Mouse (Mus musculus) macrophage (primary cell): ENCODE results near the gene Atp6v1f. TPM values are rescaled to one million over a fixed set of nuclear protein-coding genes. Genes with fewer than 3 reads are reported as not detected.

Source experiments
- H3K27ac ChIP-seq: fragments of 350-480 bp; formaldehyde crosslinking; 2 replicates; pipeline ENCODE4 v1.9.0; 2021
- H3K36me3 ChIP-seq: fragments of 350-480 bp; formaldehyde crosslinking; 2 replicates; pipeline ENCODE4 v1.9.0; 2021; ENCODE audit errors: inconsistent target
- H3K4me3 ChIP-seq: fragments of 350-480 bp; formaldehyde crosslinking; 2 replicates; pipeline ENCODE4 v1.9.0; 2021; ENCODE audit errors: inconsistent target
- H3K79me2 ChIP-seq: fragments of 350-480 bp; formaldehyde crosslinking; 2 replicates; pipeline ENCODE4 v1.9.0; 2021; ENCODE audit errors: inconsistent target
- WGBS: methylation state at CpG from one replicate; pipeline ENCODE4 v1.1.7; 2026; ENCODE audit warnings: inconsistent platforms; ENCODE audit not compliant: missing documents; 5-methylcytosine and 5-hydroxymethylcytosine counted together
- polyA plus RNA-seq: library from polyadenylated mRNA; stranded (reverse); fragments of 250-400 nt; gene quantifications from 3 replicates; pipeline ENCODE4 v1.2.4, GENCODE M21; 2018; ENCODE audit warnings: inconsistent platforms
- total RNA-seq, 78 experiments: library from RNA; depleted of rRNA; stranded (reverse); fragments of 250-400 nt; gene quantifications; 1 replicate in 9 of 78; 2 replicates in 24 of 78; 3 replicates in 43 of 78; 4 replicates in 2 of 78; pipeline ENCODE4 v1.2.4; 2018; ENCODE audit warnings: inconsistent platforms in 56 of 78

Atp6v1f gene
- 10 to 100 TPM; 10.9 to 43.0 (median 19.1) TPM for total RNA-seq (2018; cell fraction: chromatin; rRNA removed)
- total RNA-seq (2018; cell fraction: cytosol; rRNA removed), result 100 to 1,000 TPM; 324 to 397 (median 360) TPM
- total RNA-seq (2018; cell fraction: nucleus; rRNA removed), result 100 to 1,000 TPM in 6 of 26 experiments, 10 to 100 TPM in 20; 30.9 to 123 (median 81.5) TPM
- polyA plus RNA-seq, result 222 to 392 TPM (median 370 TPM) in 3 replicates

DNA sequence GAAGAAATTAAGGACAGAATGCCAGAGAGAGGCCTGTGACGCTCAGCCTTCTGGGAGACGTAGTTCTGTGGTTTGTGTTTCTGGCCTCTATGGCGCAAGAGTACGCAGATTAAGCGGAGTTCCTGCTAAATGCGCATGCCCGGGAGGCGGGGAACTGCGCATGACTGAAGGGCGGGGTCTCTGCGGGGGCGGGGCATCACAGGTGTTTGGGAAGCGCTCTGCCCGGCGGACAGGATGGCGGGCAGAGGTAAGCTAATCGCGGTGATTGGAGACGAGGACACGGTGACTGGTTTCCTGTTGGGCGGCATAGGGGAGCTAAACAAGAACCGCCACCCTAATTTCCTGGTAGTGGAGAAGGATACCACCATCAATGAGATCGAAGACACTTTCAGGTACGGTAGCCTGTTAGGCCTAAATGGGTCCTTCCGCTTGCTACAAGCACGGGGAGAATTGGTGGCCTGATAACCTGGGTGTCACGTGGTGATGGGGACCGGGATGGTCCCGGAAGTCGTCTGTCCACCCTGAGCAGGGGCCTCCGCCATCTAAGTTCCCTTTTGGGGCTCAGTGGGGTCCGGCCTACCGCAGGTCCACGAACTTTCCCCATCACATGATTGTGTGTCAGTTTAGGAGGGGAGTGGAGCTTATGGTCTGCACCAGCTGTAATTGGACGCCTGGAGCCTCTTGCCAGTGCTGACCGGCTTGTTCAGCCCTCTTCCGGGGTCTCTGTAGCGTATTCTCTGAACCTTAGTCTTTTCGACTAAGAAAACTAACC, at the start of gene Atp6v1f:
Atp6v1f (plus strand) TSS at position 136 of the 772 bp plus-strand sequence.
- peak within 1 kb of the TSS; percentile 74 for H3K27ac ChIP-seq
- H3K36me3 ChIP-seq, result peaks cover 22% of the 10 kb centered on the region; the same call in 1 of the 2 replicates
- peak within 1 kb of the TSS; percentile 91 for H3K4me3 ChIP-seq
- H3K79me2 ChIP-seq, result peaks cover 17% of the 10 kb centered on the region
- WGBS, result under 1% methylated on average over 39 of the region's 39 CpGs

DNA sequence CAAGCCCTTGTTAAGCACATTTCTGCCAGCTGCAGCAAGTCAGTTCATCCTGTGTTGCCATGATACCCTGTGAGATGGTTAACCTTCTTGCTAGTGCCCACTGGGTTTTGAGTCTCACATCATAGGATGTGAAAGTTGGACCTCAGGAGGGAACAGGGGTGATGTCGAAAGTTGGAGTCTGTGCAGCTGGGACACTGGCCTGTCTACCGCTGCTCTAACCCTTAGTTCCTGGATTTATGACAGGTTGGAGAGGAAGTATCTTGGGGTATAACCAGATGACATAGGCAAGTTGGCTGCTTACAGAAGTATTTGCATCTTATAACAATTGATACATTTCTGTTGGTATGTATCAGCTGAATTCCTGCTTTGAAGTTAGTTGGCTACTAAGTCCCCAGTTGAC, 46.9 kb upstream of the Atp6v1f start:
- WGBS, result 6% methylated on average over 2 of the region's 2 CpGs
- no peaks in the 10 kb centered on the region for H3K36me3 ChIP-seq
- no peaks in the 10 kb centered on the region for H3K79me2 ChIP-seq
- no peak overlapping the region for H3K4me3 ChIP-seq
- H3K27ac ChIP-seq, result no peak overlapping the region

DNA sequence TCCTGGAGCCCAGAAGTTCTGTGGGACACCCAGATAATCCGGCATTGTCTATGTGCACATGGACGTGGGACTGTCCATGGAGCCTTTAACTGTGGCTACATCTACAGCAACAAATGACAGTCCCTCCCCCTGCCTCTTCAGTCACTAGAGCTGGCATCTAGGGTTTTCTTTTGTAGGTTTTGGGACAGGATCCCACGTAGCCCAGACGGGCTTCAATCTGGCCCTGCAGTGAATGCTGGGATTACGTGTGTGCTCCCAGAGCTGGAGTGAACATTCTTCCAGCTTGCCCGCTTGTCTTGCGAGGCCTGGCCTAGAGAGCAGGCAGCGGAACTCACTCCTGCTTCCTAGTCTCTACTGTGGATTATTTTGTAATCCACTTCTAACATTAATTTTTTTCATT, 42.4 kb upstream of the Atp6v1f start:
- WGBS, result 86% methylated on average over 8 of the region's 8 CpGs
- no peak overlapping the region for H3K27ac ChIP-seq
- no peak overlapping the region for H3K4me3 ChIP-seq

DNA sequence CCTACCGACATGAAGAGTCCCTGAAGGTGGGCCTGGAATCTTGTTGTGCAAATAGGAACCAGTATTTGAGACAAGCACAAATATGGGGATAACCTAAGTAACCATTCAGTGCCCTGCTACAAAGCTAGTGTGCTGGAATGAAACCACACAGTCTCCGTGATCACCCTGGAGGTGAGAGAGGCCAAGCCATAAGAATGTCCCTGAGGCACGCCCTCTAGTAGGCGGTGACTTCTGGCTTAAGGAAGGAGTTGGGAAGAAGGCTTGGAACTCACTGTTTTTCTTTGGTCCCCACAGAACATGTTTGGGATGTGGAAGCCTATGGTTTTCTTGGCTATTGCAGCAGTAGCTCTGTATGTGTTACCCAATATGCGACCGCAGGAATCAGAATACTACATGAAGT, 41.2 kb upstream of the Atp6v1f start:
- Histone ChIP-seq H3K27ac (no peak overlapping the region), H3K79me2 (no peaks in the 10 kb centered on the region), H3K36me3 (no peaks in the 10 kb centered on the region), H3K4me3 (no peak overlapping the region)
- WGBS, result 93% methylated on average over 6 of the region's 6 CpGs

More for the DNA sequence above, 42.4 kb upstream of the Atp6v1f start:
- Histone ChIP-seq H3K36me3 (no peaks in the 10 kb centered on the region), H3K79me2 (no peaks in the 10 kb centered on the region)

DNA sequence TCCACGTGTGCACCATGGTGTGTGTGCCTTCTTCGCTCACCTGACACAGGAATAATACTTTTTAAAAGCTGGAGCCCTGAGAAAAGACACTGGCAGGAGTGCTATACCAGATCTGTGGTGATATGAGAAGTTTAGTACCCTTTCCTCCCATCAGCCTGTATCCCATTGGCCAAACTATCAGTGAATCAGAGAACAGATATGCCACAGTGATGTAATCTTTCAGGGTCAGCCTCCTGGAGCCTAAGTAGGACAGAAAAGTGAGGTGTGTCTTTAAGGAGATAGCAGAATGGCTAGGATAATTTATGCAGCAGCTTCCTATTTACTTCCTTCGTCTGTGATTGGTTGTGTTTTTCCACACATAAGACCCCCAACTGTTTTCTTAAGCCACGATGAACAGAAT, 39.3 kb upstream of the Atp6v1f start:
- Histone ChIP-seq H3K4me3 (no peak overlapping the region), H3K79me2 (no peaks in the 10 kb centered on the region), H3K36me3 (no peaks in the 10 kb centered on the region), H3K27ac (no peak overlapping the region)
- WGBS, result 68% methylated on average over 4 of the region's 4 CpGs

DNA sequence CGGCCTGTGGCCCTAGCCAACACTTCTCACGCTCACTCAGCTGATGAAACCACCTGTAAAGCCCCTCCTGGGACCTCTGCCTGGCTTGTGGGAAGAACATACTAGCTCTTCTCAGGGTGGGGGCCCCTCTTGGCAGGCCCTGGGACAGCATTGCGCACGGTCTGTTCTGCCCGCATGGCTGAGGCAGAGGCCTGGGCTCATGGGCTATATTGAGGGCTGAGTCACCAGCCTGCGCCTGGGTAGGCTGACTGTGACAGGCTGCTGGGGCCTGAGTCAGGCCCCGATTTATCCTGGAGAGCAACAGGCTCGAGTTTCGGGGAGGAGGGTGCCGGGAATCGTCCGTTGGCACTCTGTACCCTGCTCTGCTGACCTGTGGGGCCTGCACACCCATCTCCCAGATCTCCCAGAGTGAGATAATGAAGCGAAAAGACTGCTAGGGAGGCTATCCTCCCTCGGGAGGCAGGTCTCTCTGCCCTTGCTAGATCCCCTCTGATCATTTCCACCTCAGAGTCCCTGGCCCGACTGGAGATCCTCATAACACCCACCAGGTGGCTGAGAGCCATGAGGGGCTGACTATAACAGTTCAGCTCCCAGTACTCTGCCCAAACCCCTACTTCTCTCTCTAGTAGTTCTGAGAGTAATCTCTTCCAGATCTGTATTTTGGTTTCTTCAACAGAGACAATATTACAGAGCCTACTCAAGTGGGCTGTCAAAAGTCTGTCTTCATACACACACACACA, 36.7 kb upstream of the Atp6v1f start:
- WGBS, result 80% methylated on average over 15 of the region's 15 CpGs

DNA sequence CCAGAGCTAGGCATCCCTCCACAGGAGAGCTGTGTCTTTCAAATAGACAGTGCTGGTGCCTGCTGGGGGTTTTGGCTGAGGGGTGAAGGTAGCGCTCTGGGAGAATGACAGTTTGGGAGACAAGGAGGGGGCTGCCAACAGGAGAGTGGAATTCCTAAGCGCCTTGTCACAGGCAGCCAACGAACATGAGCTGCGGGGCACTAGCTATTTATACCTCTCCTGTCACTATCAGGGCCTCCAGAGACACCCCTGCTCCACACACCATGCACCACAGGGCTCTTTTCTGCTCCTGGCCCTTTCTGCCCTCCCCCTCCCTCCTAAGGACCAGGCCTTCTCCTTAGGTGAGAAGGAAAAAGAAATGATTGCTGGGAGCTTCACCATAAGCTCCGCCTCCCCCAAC, 36.0 kb upstream of the Atp6v1f start:
- H3K79me2 ChIP-seq, result no peaks in the 10 kb centered on the region
- no peaks in the 10 kb centered on the region for H3K36me3 ChIP-seq
- no peak overlapping the region for H3K4me3 ChIP-seq
- 81% methylated on average over 5 of the region's 5 CpGs for WGBS
- no peak overlapping the region for H3K27ac ChIP-seq

More for the DNA sequence above, 36.7 kb upstream of the Atp6v1f start:
- Histone ChIP-seq H3K79me2 (no peaks in the 10 kb centered on the region), H3K4me3 (no peak overlapping the region), H3K36me3 (no peaks in the 10 kb centered on the region), H3K27ac (no peak overlapping the region)

DNA sequence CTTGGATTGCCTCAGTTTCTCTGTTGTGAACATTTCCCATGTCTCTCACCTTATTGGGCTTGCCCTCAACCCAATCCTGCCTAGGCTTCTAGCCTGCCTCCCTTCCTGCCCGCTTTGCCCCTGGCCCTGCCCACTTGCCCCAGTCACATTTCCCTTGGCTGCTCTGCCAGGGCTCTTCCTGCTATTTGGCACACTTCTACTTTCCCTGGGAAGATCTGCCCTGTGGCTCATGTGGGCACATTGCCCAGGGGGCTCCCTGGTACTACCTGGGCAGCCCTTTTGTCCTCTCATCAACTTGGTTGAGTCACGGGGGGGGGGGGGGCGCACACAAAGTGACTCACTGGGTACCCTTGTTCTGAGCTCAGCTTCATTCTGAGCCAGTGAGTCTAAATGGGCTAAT, 35.4 kb upstream of the Atp6v1f start:
- Histone ChIP-seq H3K36me3 (no peaks in the 10 kb centered on the region), H3K4me3 (no peak overlapping the region), H3K79me2 (no peaks in the 10 kb centered on the region), H3K27ac (no peak overlapping the region)
- WGBS, result 53% methylated on average over 3 of the region's 3 CpGs

DNA sequence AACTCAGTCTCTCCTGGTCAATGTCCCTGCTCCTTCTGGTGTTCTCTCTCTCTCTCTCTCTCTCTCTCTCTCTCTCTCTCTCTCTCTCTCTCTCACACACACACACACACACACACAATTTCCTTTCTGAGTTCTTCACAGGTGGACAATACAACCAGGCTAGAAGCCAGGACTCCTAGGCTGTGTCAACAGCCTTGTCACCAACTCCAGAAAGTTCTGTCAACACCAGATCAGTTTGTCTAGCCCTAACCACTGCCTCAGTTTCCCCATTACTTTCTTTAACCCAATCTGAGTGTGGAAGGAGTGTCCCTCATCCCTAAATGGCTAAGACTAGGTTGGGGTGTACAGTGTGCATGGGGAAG, 34.9 kb upstream of the Atp6v1f start:
- Histone ChIP-seq H3K4me3 (no peak overlapping the region), H3K79me2 (no peaks in the 10 kb centered on the region), H3K36me3 (no peaks in the 10 kb centered on the region)

DNA sequence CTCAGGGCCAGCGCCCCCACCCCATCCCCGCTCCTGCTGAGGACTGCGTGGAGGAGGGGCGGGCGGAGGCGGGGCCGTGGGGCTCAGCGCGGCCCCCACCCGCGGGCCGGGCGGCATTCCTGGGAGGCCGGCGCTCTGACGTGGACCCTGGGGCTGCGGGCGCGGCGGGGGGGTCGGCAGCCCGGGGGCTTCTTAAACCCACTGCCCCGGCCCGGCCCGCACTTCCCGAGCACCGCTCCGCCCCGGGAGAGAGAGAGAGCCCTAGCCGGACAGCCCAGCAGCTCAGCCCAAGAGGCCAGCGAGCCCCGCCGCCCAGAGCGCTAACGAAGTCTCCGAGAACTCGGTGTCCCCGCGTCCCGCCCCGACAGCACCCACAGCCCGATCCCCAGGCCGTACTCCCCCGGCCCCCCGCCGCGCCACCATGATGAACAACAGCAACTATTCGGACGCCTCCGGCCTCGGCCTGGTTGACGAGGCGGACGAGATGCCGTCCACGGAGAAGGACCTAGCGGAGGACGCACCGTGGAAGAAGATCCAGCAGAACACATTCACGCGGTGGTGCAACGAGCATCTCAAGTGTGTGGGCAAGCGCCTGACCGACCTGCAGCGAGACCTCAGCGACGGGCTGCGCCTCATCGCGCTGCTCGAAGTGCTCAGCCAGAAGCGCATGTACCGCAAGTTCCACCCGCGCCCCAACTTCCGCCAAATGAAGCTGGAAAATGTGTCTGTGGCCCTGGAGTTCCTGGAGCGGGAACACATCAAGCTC, 34.3 kb upstream of the Atp6v1f start, which contains the start of gene Flnc:
Flnc (plus strand) TSS at position 219 of the 766 bp plus-strand sequence.
- Histone ChIP-seq H3K79me2 (no peaks in the 10 kb centered on the region), H3K36me3 (no peaks in the 10 kb centered on the region), H3K4me3 (no peak within 1 kb of the TSS), H3K27ac (no peak within 1 kb of the TSS)
- 4% methylated on average over 77 of the region's 77 CpGs for WGBS

More for the DNA sequence above, 34.9 kb upstream of the Atp6v1f start:
- no peak overlapping the region for H3K27ac ChIP-seq

DNA sequence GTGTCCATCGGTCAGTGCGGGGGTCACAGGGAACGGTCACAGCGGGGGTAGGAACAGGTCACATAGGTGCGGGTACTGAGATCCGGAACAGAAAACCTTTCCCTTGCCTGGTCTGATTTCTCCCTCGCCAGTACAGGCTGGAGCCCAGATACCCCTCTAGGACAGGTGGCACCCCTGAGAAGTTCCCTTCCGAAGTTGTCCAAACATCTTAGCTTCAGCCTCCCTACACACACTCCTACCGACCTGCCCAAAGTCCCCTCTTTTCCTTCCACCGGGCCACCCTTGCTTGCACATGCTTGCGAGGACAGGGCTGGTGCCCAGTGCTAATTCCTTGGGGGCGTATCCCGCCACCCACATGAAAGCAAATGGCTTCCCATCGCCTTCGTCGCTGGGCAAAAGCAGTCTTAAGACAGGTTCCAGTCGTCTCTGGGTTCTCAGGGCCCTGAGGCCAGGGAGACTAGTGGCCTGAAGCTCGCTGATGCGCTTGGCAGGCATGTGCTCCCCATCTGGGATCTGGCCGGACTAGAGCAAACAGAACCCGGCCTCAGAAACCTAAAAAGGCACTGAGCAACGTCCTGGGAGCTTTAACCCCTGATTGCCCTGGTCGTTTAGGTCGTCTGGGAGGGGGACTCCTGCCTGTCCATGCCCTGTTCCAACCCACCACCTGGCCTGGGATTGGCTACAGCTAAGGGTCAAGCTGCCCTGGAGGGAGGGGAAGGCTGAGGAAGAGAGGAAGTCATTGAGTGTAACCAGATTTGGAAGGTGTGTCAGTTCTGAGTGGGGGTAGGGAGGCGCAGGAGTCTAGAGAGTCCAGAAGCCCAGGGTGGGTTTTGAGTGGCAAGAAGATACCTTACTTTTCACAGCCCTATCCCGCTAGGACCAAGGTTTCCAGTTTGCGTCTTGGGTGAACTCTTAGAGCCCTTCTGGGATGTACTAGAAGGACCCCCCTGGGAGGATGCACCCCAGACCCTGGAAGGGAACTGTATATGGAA, 33.4 kb upstream of the Atp6v1f start:
- Histone ChIP-seq H3K36me3 (no peaks in the 10 kb centered on the region), H3K79me2 (no peaks in the 10 kb centered on the region), H3K27ac (no peak overlapping the region), H3K4me3 (no peak overlapping the region)
- WGBS, result 10% methylated on average over 27 of the region's 27 CpGs

DNA sequence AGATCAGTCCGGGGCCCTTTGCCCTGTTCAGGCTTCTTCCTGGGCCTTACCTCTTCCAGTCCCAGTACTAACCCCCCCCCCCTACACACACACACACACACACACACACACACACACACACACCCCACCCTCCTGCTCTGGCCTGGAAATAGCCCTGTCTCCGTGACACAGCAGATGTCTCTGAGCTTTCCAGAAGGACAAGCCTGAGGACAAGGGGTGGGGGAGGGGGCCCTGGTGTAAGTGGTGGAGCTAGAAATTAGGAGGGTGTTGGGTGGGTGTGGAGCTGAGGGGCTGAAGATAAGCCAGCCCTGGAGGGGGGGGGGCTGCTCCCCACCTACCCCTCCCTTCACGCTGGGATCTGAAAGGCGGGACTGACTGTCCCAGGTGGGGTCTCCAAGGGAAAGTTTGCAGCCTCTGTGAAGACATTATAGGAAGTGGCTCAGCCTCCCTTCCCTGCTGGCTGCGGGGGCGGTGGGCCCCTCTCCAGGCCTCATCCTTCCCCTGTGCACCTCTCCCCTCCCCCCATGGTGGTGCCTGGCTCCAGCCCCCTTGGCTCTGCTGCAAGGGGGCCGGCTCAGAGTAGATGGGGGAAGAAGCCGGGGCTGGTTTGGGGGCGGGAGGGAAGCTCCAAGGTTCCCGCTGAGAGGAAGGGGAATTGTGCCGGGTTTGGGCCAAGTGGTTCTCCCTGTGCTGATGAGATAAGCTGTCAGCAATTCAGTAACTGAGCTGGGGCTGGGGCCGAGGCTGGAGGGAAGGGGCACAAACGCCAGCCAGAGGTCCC, 32.4 kb upstream of the Atp6v1f start:
- no peaks in the 10 kb centered on the region for H3K79me2 ChIP-seq
- WGBS, result 13% methylated on average over 12 of the region's 13 CpGs
- no peaks in the 10 kb centered on the region for H3K36me3 ChIP-seq
- no peak overlapping the region for H3K4me3 ChIP-seq
- no peak overlapping the region for H3K27ac ChIP-seq

DNA sequence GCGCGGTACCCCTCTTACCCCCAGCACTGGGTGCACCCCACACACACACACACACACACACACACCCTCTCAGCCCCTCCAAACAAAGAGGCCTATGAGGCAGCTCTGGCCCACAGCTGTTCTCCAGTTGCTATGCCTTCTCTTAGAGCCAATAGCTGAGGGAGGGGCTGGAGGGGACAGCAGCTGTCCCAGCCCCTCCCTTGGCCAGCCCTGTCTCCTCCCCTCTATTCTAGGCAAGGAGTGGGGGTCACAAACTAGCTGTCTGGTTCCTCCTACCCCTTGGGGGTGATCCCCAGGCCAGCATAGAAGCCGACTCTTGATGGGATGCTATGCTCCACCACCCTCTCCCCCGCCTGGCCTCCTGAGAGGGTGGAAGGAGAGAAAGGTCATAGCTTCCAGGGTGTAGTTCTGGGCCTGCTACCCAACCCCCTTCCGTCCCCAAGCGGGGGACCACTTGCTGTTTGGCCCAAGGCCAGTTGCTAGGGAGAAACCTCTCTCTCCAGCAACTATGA, 31.5 kb upstream of the Atp6v1f start:
- Histone ChIP-seq H3K4me3 (no peak overlapping the region), H3K27ac (no peak overlapping the region)
- WGBS, result 64% methylated on average over 4 of the region's 6 CpGs

More for the DNA sequence above, 31.5 kb upstream of the Atp6v1f start:
- no peaks in the 10 kb centered on the region for H3K79me2 ChIP-seq
- H3K36me3 ChIP-seq, result no peaks in the 10 kb centered on the region
